Mouse (Mus musculus) small intestine, adult 2 months (tissue): ENCODE results near the gene Gucy1b2.

Source experiments
- CTCF ChIP-seq: fragments of 200-500 bp; IDR thresholded peaks from 2 replicates; pipeline ENCODE4 v1.5.1; 2012; ENCODE audit warnings: low read depth, mild to moderate bottlenecking, control low read depth, inconsistent platforms, low read length, moderate library complexity, mixed read lengths; ENCODE audit not compliant: insufficient replicate concordance, insufficient read length; ENCODE audit errors: extremely low read depth
- POLR2A ChIP-seq: fragments of 200-500 bp; IDR thresholded peaks from 2 replicates; pipeline ENCODE4 v1.6.1; 2012; ENCODE audit warnings: low read depth, mild to moderate bottlenecking, control low read depth, inconsistent platforms, low read length, moderate library complexity

DNA sequence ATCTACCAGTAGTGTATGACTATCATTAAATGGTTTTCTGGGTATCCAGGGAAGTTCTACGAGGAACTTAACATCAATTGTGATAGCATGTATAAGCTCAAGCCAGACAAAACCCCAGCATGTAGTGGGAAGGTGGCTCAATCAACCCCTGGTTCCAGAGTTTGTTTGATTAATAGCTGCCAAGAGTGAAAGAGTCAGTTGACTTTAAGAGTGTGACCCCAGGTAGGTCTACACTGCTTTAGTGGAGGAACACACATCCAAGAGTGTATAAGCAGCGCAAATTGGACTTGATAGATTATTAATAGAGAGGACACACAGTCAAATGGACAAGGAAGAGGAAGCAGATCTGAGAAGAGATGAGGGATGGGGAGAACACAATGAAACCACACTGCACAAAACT, 18.3 kb downstream of the Gucy1b2 start:
- no peak for TF ChIP-seq CTCF
- TF ChIP-seq POLR2A, result no peak
